Mouse (Mus musculus) G1E (cell line): ENCODE results near the gene Nudcd3.

ENCODE experiments used
- CTCF ChIP-seq: IDR thresholded peaks from 2 replicates; pipeline ENCODE4 v1.5.1; 2012; ENCODE audit warnings: low read depth, low read length, inconsistent platforms, mixed read lengths
- TAL1 ChIP-seq: conservative IDR thresholded peaks from 2 replicates; pipeline ENCODE4 v1.6.1; 2012; ENCODE audit warnings: low read depth, low read length, inconsistent platforms, mixed read lengths

DNA sequence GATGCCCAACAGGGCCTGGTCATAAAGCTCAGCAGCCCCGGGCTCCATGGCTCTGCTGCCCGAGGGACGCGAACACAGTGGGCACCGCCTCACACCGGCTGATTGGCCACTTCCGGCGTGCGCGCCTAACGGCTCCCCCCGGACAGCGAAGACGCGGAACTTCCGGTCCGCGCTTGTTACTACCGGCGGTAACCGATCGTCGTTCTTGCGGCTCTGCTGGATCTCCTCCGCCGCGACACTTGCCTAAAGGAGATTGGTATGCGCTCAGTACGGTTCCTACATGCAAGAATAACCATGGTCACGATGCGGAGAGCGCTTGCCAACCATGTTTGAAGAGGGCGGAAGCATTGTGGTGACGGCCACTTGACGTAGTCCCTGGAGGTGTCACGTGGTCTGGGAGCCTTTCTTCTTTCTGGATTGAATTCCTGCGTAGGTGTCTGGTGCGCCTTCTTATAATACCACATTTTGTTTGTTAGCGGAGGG lies at the start of gene Nudcd3:
- TF ChIP-seq CTCF = no peak
- TF ChIP-seq TAL1 = no peak
